Mouse (Mus musculus): ENCODE data around the gene Prdx4.
"Not testable (repeated sequence)": the region's sequence is repeated elsewhere in the genome, so short reads cannot be mapped to it uniquely, and the experiment has no call there.

Gene Prdx4

GRCm38 (mm10) chrX:155340654-155341053, at the start of gene Prdx4:
Gene Prdx4 (minus strand): TSS chrX:155340754.
- no peak for DNase-seq (ENCODE audit: extremely low read depth, low read depth, low spot score)

- no peak for DNase-seq (ENCODE audit: extremely low read depth, low read depth, low spot score)
These were observed 36.0 kb upstream of the Prdx4 start for GRCm38 (mm10) chrX:155376538-155376937.

GRCm38 (mm10) chrX:155375458-155375857, 34.9 kb upstream of the Prdx4 start:
- no peak for DNase-seq (ENCODE audit: extremely low read depth, low read depth, low spot score)

GRCm38 (mm10) chrX:155370110-155370509, 29.6 kb upstream of the Prdx4 start:
- DNase-seq (ENCODE audit: extremely low read depth, low read depth, low spot score), result not testable (repeated sequence)

GRCm38 (mm10) chrX:155365095-155365494, 24.5 kb upstream of the Prdx4 start:
- DNase-seq (ENCODE audit: extremely low read depth, low read depth, low spot score), result no peak

- no peak for DNase-seq (ENCODE audit: extremely low read depth, low read depth, low spot score)
These were observed 5.7 kb upstream of the Prdx4 start for GRCm38 (mm10) chrX:155346249-155346648.

GRCm38 (mm10) chrX:155337905-155338721, 2.4 kb downstream of the Prdx4 start:
- DNase-seq (ENCODE audit: extremely low read depth, low read depth, low spot score), result no peak

- DNase-seq (ENCODE audit: extremely low read depth, low read depth, low spot score), result no peak
These were observed 3.0 kb downstream of the Prdx4 start for GRCm38 (mm10) chrX:155337567-155337904.

- DNase-seq (ENCODE audit: extremely low read depth, low read depth, low spot score), result no peak
These were observed 22.5 kb downstream of the Prdx4 start for GRCm38 (mm10) chrX:155318005-155318404.

- DNase-seq (ENCODE audit: extremely low read depth, low read depth, low spot score), result no peak
These were observed 34.2 kb downstream of the Prdx4 start for GRCm38 (mm10) chrX:155306390-155306789.

- DNase-seq (ENCODE audit: extremely low read depth, low read depth, low spot score), result no peak
These were observed 60.0 kb downstream of the Prdx4 start for GRCm38 (mm10) chrX:155280427-155281044.

GRCm38 (mm10) chrX:155278483-155278882, 62.1 kb downstream of the Prdx4 start:
- no peak for DNase-seq (ENCODE audit: extremely low read depth, low read depth, low spot score)

Data from fat pad, adult 2 months (tissue).